ENCODE assay signal across 8 mouse cellular contexts in the genomic region with DNA sequence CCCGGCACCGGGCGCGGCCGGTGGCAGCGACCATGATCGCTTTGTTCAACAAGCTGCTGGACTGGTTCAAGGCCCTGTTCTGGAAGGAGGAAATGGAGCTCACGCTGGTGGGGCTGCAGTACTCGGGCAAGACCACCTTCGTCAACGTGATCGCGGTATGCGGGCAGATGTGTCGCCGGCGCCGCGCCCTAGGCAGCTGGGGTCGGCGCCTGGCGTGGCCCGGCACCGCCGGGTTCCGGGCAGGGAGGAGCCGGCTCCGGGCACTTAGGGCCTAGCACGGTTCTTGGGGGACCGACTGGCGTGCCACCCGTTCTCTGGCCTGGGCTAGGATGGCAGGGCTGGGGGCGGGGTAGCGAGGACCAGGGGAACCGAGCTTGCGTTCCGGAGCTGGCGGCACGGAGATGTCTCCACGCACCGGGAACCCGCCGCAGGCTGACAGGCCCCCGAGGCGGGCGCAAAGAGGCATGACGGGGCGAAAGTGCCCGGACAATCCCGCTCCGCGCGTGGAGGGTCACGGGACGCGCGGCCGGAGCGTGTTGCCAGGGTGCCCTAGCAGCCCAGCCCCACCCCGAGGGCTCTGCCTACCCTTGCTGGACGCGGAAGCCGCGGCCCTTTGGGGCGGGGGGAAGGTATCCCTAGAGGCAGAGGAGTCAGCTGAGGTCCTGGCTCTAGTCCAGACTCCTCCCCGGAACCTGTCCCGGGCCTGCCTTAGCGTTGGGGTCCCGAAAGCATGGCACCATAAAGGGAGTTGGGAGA. TPM values are rescaled to one million over a fixed set of nuclear protein-coding genes. Genes with fewer than 3 reads are reported as not detected.
A peak's percentile ranks its signal among the peaks of the same experiment; 100 is the strongest.
DNase-seq lines count a peak whose midpoint lies in the region; ATAC-seq and TF ChIP-seq lines count a peak whose summit lies in the region.

No protein-coding gene starts in this region.

- H3K4me2 ChIP-seq in heart, embryonic 15.5 days: peak overlapping the region; percentile 88
- peak overlapping the region; percentile 90 for H3K4me2 ChIP-seq in liver, embryonic 14.5 days (ENCODE audit: low read depth)

- no peak for TF ChIP-seq EP300 in liver, embryonic 14.5 days (IDR thresholded peaks at IDR 0.05; ENCODE audit: low read depth)

- peak overlapping the region; percentile 92 for H3K27ac ChIP-seq in forebrain, embryonic 10.5 days
- peak overlapping the region; percentile 78 for H3K27ac ChIP-seq in heart, embryonic 15.5 days
- H3K27ac ChIP-seq in liver, embryonic 14.5 days: no peak overlapping the region

- peak; percentile 74 for DNase-seq in c-Kit-positive CD71-negative TER-119-negative erythroid progenitor cells, embryonic 14.5 days (ENCODE audit: low read depth)
- DNase-seq in forebrain, embryonic 10.5 days (ENCODE audit: extremely low spot score, low spot score): peak; percentile 70
- peak; percentile 93 for DNase-seq in kidney, postnatal 14 days
- no peak for DNase-seq in liver, embryonic 14.5 days (ENCODE audit: low read depth in 3 of 3, low spot score in 3 of 3)
- peak; percentile 58 to 73 for DNase-seq in natural killer cell, adult 2 months (ENCODE audit: low spot score in 2 of 2)
- peak; percentile 76 for DNase-seq in splenic B cell, adult 2 months (ENCODE audit: low read depth, low spot score)

- peaks cover 12% of the 10 kb centered on the region for H3K36me3 ChIP-seq in forebrain, embryonic 10.5 days (replicated peaks)
- H3K36me3 ChIP-seq in heart, embryonic 15.5 days: no peaks in the 10 kb centered on the region
- no peaks in the 10 kb centered on the region; the same call in 1 of the 2 replicates for H3K36me3 ChIP-seq in liver, embryonic 14.5 days (replicated peaks; ENCODE audit: control insufficient read depth, insufficient read depth, low read depth)
- H3K36me3 ChIP-seq in splenic B cell, adult 2 months (ENCODE audit: control insufficient read depth, insufficient read depth, low read length, poor library complexity, severe bottlenecking): peaks cover 4% of the 10 kb centered on the region; the same call in 1 of the 2 replicates

- no peak for TF ChIP-seq CTCF in liver, embryonic 14.5 days (IDR thresholded peaks at IDR 0.05; ENCODE audit: low read depth)

- peak overlapping the region; percentile 96 for H3K4me3 ChIP-seq in forebrain, embryonic 10.5 days
- H3K4me3 ChIP-seq in heart, embryonic 15.5 days: peak overlapping the region; percentile 66
- H3K4me3 ChIP-seq in liver, embryonic 14.5 days (ENCODE audit: insufficient read depth in 1 of 2, low read depth in 2 of 2, low read length in 2 of 2): peak overlapping the region; percentile 66 to 75

- peak overlapping the region; percentile 84 for H3K9ac ChIP-seq in heart, embryonic 15.5 days
- H3K9ac ChIP-seq in liver, embryonic 14.5 days (replicated peaks): peak overlapping the region; percentile 80

- H3K27me3 ChIP-seq in forebrain, embryonic 10.5 days (ENCODE audit: poor library complexity, severe bottlenecking): peaks cover 35% of the 10 kb centered on the region
- peaks cover 34% of the 10 kb centered on the region for H3K27me3 ChIP-seq in heart, embryonic 15.5 days
- no peaks in the 10 kb centered on the region for H3K27me3 ChIP-seq in liver, embryonic 14.5 days (ENCODE audit: control insufficient read depth, insufficient read depth, low read length)
- H3K27me3 ChIP-seq in splenic B cell, adult 2 months (ENCODE audit: control insufficient read depth, insufficient read depth, low read length, poor library complexity, severe bottlenecking): no peaks in the 10 kb centered on the region

- H3K4me1 ChIP-seq in forebrain, embryonic 10.5 days: peaks cover 28% of the 10 kb centered on the region
- H3K4me1 ChIP-seq in heart, embryonic 15.5 days (replicated peaks): peaks cover 22% of the 10 kb centered on the region
- peaks cover 3 to 7% of the 10 kb centered on the region in 2 experiments; a peak in 3 of 4 replicates for H3K4me1 ChIP-seq in liver, embryonic 14.5 days (replicated peaks; ENCODE audit: control insufficient read depth in 2 of 2, insufficient read depth in 2 of 2, low read length in 1 of 2)

- ATAC-seq in CD4-positive, CD25-positive, alpha-beta regulatory T cell, adult 4 months: peak; percentile 25
- ATAC-seq in heart, embryonic 15.5 days (replicated peaks; ENCODE audit: insufficient number of reproducible peaks, insufficient read depth, low FRiP score, low read depth): peak; percentile 74
- peak; percentile 74 for ATAC-seq in liver, embryonic 14.5 days (ENCODE audit: insufficient read depth)

- H3K9me3 ChIP-seq in forebrain, embryonic 10.5 days: no peaks in the 10 kb centered on the region
- no peaks in the 10 kb centered on the region for H3K9me3 ChIP-seq in heart, embryonic 15.5 days (replicated peaks)
- H3K9me3 ChIP-seq in liver, embryonic 14.5 days (ENCODE audit: control insufficient read depth, low read length): no peaks in the 10 kb centered on the region

- WGBS in forebrain, embryonic 10.5 days: under 1% methylated on average over 69 of the region's 69 CpGs
- WGBS in heart, embryonic 15.5 days: under 1% methylated on average over 69 of the region's 69 CpGs
- under 1% methylated on average over 69 of the region's 69 CpGs for WGBS in liver, embryonic 14.5 days (ENCODE audit: insufficient replicate concordance)

RNA-seq across cellular contexts. Expression of a gene that starts 0.5 kb away (rescaled TPM):
- polyA plus RNA-seq in CD4-positive, CD25-positive, alpha-beta regulatory T cell, adult 4 months (2017; shearing (Covaris generic)): 10 to 100 TPM; 11.5 to 13.8 TPM
- polyA plus RNA-seq in forebrain, embryonic 10.5 days (2016; fragmentation: Nextera tagmentation; extraction: Ambion mirVana): 37.6 and 39.2 TPM in 2 replicates
- polyA plus RNA-seq in heart, embryonic 15.5 days (2015; fragmentation: Nextera tagmentation; extraction: Ambion mirVana): 34.0 and 45.6 TPM in 2 replicates
- 8.1 and 9.2 TPM in 2 replicates for polyA plus RNA-seq in liver, embryonic 14.5 days (2012; rRNA removed)
- 7.2 and 8.5 TPM in 2 replicates for polyA plus RNA-seq in liver, embryonic 14.5 days (2014; fragmentation: Nextera tagmentation; extraction: Ambion mirVana)

RNA-seq across cellular contexts. Expression of a gene that starts 14.6 kb away (rescaled TPM):
- 100 to 1,000 TPM; 166 to 302 TPM for polyA plus RNA-seq in CD4-positive, CD25-positive, alpha-beta regulatory T cell, adult 4 months (2017; shearing (Covaris generic))
- polyA plus RNA-seq in forebrain, embryonic 10.5 days (2016; fragmentation: Nextera tagmentation; extraction: Ambion mirVana): 1.9 and 2.3 TPM in 2 replicates
- polyA plus RNA-seq in heart, embryonic 15.5 days (2015; fragmentation: Nextera tagmentation; extraction: Ambion mirVana): 1.8 and 10.2 TPM in 2 replicates
- polyA plus RNA-seq in liver, embryonic 14.5 days (2012; rRNA removed): 11.9 and 12.4 TPM in 2 replicates
- polyA plus RNA-seq in liver, embryonic 14.5 days (2014; fragmentation: Nextera tagmentation; extraction: Ambion mirVana): 8.6 and 9.4 TPM in 2 replicates

RNA-seq across cellular contexts. Expression of a gene that starts 20.4 kb away (rescaled TPM):
- not detected for polyA plus RNA-seq in CD4-positive, CD25-positive, alpha-beta regulatory T cell, adult 4 months (2017; shearing (Covaris generic))
- not detected in 2 replicates for polyA plus RNA-seq in forebrain, embryonic 10.5 days (2016; fragmentation: Nextera tagmentation; extraction: Ambion mirVana)
- polyA plus RNA-seq in heart, embryonic 15.5 days (2015; fragmentation: Nextera tagmentation; extraction: Ambion mirVana): 0.06 TPM in 1 of 2 replicates, not detected in the other
- 0.01 TPM in 1 of 2 replicates, not detected in the other for polyA plus RNA-seq in liver, embryonic 14.5 days (2012; rRNA removed)
- polyA plus RNA-seq in liver, embryonic 14.5 days (2014; fragmentation: Nextera tagmentation; extraction: Ambion mirVana): not detected in 2 replicates

RNA-seq across cellular contexts. Expression of a gene that starts 42.0 kb away (rescaled TPM):
- under 1 TPM in 1 of 2 experiments, not detected in 1; 0.08 TPM for polyA plus RNA-seq in CD4-positive, CD25-positive, alpha-beta regulatory T cell, adult 4 months (2017; shearing (Covaris generic))
- 0.07 and 0.14 TPM in 2 replicates for polyA plus RNA-seq in forebrain, embryonic 10.5 days (2016; fragmentation: Nextera tagmentation; extraction: Ambion mirVana)
- polyA plus RNA-seq in heart, embryonic 15.5 days (2015; fragmentation: Nextera tagmentation; extraction: Ambion mirVana): 3.4 and 5.9 TPM in 2 replicates
- 0.02 TPM in 2 replicates for polyA plus RNA-seq in liver, embryonic 14.5 days (2012; rRNA removed)
- 0.05 and 0.08 TPM in 2 replicates for polyA plus RNA-seq in liver, embryonic 14.5 days (2014; fragmentation: Nextera tagmentation; extraction: Ambion mirVana)

Comparison
In these comparisons a context has a peak if more than half of its experiments do, and no peak if none do; other contexts are left out.
1. DNase-seq: peak in c-Kit-positive CD71-negative TER-119-negative erythroid progenitor cells, embryonic 14.5 days (single experiment), forebrain, embryonic 10.5 days (single experiment), kidney, postnatal 14 days (single experiment), natural killer cell, adult 2 months (2 of 2) and splenic B cell, adult 2 months (single experiment); none in liver, embryonic 14.5 days (0 of 3).
2. RNA of a gene that starts 14.6 kb away (polyA plus RNA-seq): 166 to 302 TPM in CD4-positive, CD25-positive, alpha-beta regulatory T cell, adult 4 months; 8.6 to 12.4 TPM in liver, embryonic 14.5 days, 1.9 to 2.3 TPM in forebrain, embryonic 10.5 days and 1.8 to 10.2 TPM in heart, embryonic 15.5 days; every median in the first group is over 10 times any median in the second.
3. Peak in every context shown above with its lines, with median percentiles within 50 percentile points of each other: ATAC-seq and H3K4me3 ChIP-seq.